Mouse (Mus musculus) embryonic facial prominence, embryonic 10.5 days (tissue): ENCODE results near the gene Bcl11b. TPM values are rescaled to one million over a fixed set of nuclear protein-coding genes. Genes with fewer than 3 reads are reported as not detected.

Source experiments
- DNase-seq: peaks from one replicate; pipeline ENCODE4 v3.0.0-alpha.2; 2017; ENCODE audit warnings: low spot score
- H3K27ac ChIP-seq: fragments of 300-500 bp; sonication (generic); replicated peaks from 2 replicates; pipeline ENCODE4 v1.5.1; 2016; ENCODE audit warnings: mild to moderate bottlenecking
- H3K27me3 ChIP-seq: fragments of 300-500 bp; sonication (generic); replicated peaks from 2 replicates; pipeline ENCODE4 v1.6.1; 2016; ENCODE audit warnings: low read depth, mild to moderate bottlenecking; ENCODE audit not compliant: poor library complexity, severe bottlenecking
- H3K36me3 ChIP-seq: fragments of 300-500 bp; sonication (generic); replicated peaks from 2 replicates; pipeline ENCODE4 v1.6.1; 2016; ENCODE audit warnings: mild to moderate bottlenecking, moderate library complexity
- H3K4me1 ChIP-seq: fragments of 300-500 bp; sonication (generic); 2 replicates; pipeline ENCODE4 v1.6.1; 2016
- H3K4me3 ChIP-seq: fragments of 300-500 bp; sonication (generic); 2 replicates; pipeline ENCODE4 v1.5.1; 2016; ENCODE audit warnings: mild to moderate bottlenecking, moderate library complexity
- H3K9me3 ChIP-seq: fragments of 300-500 bp; sonication (generic); 2 replicates; pipeline ENCODE4 v1.6.1; 2016; ENCODE audit warnings: mild to moderate bottlenecking
- WGBS: fragments of 180-500 bp; shearing (Covaris S2); methylation state at CpG from one replicate; pipeline ENCODE4 v1.1.7; 2016; 5-methylcytosine and 5-hydroxymethylcytosine counted together
- polyA plus RNA-seq: library from polyadenylated mRNA; unstranded; fragments of >200 nt; fragmentation: Nextera tagmentation; extraction: Ambion mirVana; gene quantifications from 2 replicates; pipeline ENCODE4 v1.2.1, GENCODE M21; 2016

Bcl11b gene
- polyA plus RNA-seq, 1 experiment from 2014 or later: 10.4 TPM

DNA sequence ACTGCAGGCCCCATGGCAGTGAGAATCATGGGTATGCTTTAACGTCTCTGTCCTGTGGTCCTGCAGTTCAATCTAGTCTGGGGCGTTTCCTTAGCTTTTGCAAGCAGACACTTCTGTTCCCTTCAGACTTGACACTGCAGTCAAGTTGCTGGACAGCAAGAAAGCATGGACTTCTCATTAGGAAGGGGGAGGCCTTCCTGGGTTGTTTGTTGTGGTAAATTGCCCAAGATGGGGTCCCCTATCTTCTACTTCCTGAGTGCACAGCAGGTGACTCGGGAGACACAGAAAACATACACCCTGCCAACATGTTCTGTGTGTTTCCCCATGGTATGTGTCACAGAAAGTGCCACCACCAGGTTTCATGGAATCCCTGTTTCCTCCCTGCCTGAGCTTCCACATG, 79.4 kb downstream of the Bcl11b start:
- Histone ChIP-seq H3K36me3 (peaks cover 26% of the 10 kb centered on the region), H3K9me3 (no peaks in the 10 kb centered on the region), H3K4me3 (no peak overlapping the region), H3K27ac (no peak overlapping the region), H3K27me3 (no peaks in the 10 kb centered on the region), H3K4me1 (peaks cover 73% of the 10 kb centered on the region)
- DNase-seq: no peak
- WGBS: 82% methylated on average over 3 of the region's 3 CpGs

DNA sequence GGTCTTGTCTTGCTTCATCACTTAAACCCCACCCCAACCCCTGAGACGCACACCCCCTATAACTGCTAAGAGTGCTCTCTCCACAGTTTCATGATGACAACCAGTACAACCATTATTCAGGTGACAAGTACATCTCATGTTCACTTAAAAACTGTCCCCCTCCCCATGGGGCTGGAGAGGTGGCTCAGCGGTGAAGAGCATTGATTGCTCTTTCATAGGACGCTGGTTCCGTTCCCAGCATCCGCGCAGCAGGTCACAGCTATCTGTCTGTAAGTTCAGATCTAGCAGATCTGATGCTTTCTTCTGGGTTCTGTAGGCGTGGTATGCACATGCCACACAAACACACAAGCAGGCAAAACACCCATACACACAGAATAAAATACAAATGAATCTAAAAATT, 81.2 kb downstream of the Bcl11b start:
- no peak for DNase-seq
- Histone ChIP-seq H3K27me3 (no peaks in the 10 kb centered on the region), H3K36me3 (peaks cover 39% of the 10 kb centered on the region), H3K4me3 (no peak overlapping the region), H3K27ac (no peak overlapping the region), H3K9me3 (peaks cover 2% of the 10 kb centered on the region), H3K4me1 (peaks cover 56% of the 10 kb centered on the region)
- 93% methylated on average over 7 of the region's 7 CpGs for WGBS

DNA sequence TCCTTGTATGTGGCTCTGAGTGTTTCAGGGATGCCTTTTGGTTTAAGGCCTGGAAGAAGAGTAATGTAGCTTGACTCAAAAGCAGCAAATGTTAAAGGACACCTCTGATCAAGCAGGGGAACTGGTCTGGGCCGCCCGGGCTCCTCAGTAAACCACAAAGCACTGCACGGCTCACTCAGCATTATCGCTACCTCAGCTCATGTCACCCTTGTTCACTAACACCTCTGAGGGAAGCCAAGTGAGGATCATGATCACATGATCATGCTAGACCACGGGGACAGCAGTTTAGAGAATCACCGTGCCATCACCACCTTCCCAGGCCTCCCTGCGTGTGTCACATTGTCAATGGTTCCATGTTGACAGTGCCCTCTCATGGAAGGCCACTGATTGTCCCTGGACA, 81.8 kb downstream of the Bcl11b start:
- H3K27ac ChIP-seq: 0 out of 2 replicates have a peak overlapping the region, but pooled peaks have one; percentile 24
- H3K9me3 ChIP-seq: peaks cover 8% of the 10 kb centered on the region
- H3K4me3 ChIP-seq: no peak overlapping the region
- WGBS: 87% methylated on average over 7 of the region's 7 CpGs
- DNase-seq: no peak
- peaks cover 56% of the 10 kb centered on the region for H3K4me1 ChIP-seq
- H3K27me3 ChIP-seq: no peaks in the 10 kb centered on the region
- H3K36me3 ChIP-seq: peaks cover 39% of the 10 kb centered on the region

DNA sequence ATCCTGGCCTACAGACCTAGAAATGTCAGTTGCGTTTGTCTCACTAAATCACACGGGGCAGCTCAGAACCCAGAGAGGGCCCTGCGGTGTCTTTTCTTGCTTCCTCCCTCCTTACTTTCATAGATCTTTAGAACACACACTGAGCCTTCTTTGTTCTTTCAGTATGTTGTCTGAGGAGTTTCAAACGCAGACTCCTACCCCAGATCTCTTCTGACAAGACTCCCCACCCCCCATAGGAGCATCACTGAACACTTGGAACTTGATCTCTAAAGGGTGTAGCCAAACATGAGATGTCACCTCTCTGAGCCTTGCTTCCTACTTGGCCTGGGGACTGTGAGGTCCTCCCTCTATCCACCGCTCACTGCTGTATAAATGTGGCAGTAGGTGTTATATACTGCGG, 82.2 kb downstream of the Bcl11b start:
- Histone ChIP-seq H3K36me3 (peaks cover 40% of the 10 kb centered on the region), H3K27me3 (no peaks in the 10 kb centered on the region), H3K4me3 (no peak overlapping the region), H3K9me3 (peaks cover 12% of the 10 kb centered on the region), H3K27ac (peak overlapping the region; percentile 24; the same call in 1 of the 2 replicates), H3K4me1 (peaks cover 53% of the 10 kb centered on the region)
- 70% methylated on average over 6 of the region's 6 CpGs for WGBS
- DNase-seq: no peak

DNA sequence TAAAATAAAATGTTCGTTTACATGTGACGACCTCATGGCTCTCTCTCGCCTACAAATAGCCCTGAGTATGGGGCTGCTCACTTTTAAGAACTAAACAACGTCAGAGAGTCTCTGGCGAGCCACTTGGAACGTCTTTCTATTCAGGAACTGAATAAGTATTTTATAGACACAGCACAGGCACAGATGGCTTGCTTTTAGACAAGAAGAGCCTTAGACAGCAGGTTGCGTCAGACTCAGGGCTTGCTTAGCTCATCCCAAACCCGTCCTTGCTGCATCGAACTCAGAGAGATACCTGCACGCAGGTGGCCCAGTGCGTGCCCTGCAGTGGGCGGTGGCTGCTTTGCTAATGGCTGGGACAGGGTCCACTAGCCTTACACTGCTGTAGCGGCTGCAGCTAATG, 82.7 kb downstream of the Bcl11b start:
- H3K36me3 ChIP-seq: peaks cover 44% of the 10 kb centered on the region
- no peak for DNase-seq
- no peak overlapping the region for H3K4me3 ChIP-seq
- peaks cover 50% of the 10 kb centered on the region for H3K4me1 ChIP-seq
- peak overlapping the region; percentile 24; the same call in 1 of the 2 replicates for H3K27ac ChIP-seq
- H3K9me3 ChIP-seq: peaks cover 16% of the 10 kb centered on the region
- no peaks in the 10 kb centered on the region for H3K27me3 ChIP-seq
- WGBS: 81% methylated on average over 13 of the region's 13 CpGs

DNA sequence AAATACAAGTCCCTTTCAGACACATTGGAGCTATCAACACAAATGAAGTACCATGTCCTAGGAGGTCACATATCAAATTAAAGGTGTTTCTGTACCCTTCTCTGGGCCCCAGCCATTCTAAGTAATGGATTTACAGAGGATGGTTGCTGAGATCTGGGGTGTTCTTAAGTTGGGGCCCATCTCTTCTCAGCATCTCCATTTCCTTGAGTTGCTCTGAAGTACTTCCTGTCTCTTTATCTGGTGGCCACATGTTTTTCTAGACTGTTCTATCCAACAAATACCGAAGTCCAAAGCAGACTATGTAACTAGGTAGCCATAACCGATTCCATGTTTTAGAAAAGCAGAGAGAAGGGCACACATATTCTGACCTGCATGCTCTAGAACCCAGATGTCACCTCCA, 83.3 kb downstream of the Bcl11b start:
- Histone ChIP-seq H3K4me3 (no peak overlapping the region), H3K4me1 (peaks cover 44% of the 10 kb centered on the region), H3K36me3 (peaks cover 47% of the 10 kb centered on the region), H3K27me3 (no peaks in the 10 kb centered on the region), H3K27ac (no peak overlapping the region), H3K9me3 (peaks cover 22% of the 10 kb centered on the region)
- WGBS: 91% methylated on average over 2 of the region's 2 CpGs
- DNase-seq: no peak

DNA sequence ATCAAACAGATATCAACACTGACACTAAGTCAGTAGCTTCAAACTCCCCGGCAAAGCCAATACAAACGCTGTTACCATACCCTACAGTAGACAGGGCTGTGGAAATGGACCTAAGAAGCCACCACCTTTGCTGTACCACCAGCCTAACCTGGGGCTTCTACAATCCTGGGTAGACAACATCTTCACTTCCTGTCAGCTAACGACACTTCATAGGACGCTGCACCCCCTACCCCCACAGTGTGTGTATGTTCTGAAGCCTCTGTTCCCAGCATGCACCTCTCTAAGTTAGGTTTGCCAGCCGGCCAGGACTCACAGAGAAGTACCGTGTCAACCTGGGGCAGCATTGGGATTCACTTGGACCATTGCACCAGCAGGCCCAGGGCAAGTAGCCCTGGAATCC, 84.6 kb downstream of the Bcl11b start:
- no peak overlapping the region for H3K27ac ChIP-seq
- DNase-seq: no peak
- H3K36me3 ChIP-seq: peaks cover 60% of the 10 kb centered on the region
- H3K27me3 ChIP-seq: no peaks in the 10 kb centered on the region
- WGBS: 95% methylated on average over 6 of the region's 6 CpGs
- H3K4me1 ChIP-seq: peaks cover 33% of the 10 kb centered on the region
- H3K9me3 ChIP-seq: peaks cover 22% of the 10 kb centered on the region
- no peak overlapping the region for H3K4me3 ChIP-seq

DNA sequence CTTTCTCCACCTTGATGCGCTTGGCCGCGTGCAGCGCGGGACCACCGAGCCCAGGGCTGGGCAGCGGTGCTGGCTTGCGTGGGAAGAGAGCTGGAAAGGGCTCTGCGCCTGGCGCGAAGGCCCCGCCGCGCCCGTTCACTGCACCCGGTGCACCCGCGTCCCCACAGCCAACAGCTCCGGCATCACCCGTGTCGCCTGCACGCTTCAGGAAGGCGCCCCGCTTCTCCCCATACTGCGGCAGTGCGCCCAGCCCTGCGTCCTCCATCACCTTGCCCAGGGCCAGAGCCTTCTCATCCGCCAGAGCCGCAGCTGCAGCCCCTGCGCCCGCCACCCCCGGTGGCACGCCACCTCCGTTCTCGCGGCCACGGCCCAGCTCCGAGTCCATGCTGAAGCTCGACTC, 87.4 kb downstream of the Bcl11b start:
- H3K36me3 ChIP-seq: peaks cover 61% of the 10 kb centered on the region
- 95% methylated on average over 39 of the region's 39 CpGs for WGBS
- no peak overlapping the region for H3K27ac ChIP-seq

DNA sequence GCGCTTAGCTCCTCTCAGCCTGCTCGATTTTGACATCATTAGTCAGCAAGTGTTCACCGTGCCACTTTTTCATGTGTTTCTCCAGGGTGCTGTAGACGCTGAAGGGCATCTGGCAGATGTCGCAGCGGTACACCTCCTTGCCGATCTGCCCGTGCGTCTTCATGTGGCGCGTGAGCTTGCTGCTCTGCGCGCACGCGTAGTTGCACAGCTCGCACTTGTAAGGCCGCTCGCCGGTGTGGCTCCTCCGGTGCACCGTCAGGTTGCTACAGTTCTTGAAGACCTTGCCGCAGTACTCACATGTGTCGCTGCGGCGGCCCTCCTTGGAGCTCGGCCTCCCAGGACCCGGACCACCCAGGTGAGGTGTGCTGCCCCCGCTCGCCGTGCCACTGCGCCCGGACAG, 88.0 kb downstream of the Bcl11b start:
- Histone ChIP-seq H3K9me3 (peaks cover 22% of the 10 kb centered on the region), H3K36me3 (peaks cover 62% of the 10 kb centered on the region), H3K4me1 (peaks cover 19% of the 10 kb centered on the region), H3K27ac (no peak overlapping the region), H3K27me3 (no peaks in the 10 kb centered on the region), H3K4me3 (no peak overlapping the region)
- no peak for DNase-seq
- 96% methylated on average over 32 of the region's 32 CpGs for WGBS

More for the DNA sequence above, 87.4 kb downstream of the Bcl11b start:
- DNase-seq: no peak
- H3K9me3 ChIP-seq: peaks cover 22% of the 10 kb centered on the region
- no peak overlapping the region for H3K4me3 ChIP-seq
- H3K27me3 ChIP-seq: no peaks in the 10 kb centered on the region
- H3K4me1 ChIP-seq: peaks cover 21% of the 10 kb centered on the region

DNA sequence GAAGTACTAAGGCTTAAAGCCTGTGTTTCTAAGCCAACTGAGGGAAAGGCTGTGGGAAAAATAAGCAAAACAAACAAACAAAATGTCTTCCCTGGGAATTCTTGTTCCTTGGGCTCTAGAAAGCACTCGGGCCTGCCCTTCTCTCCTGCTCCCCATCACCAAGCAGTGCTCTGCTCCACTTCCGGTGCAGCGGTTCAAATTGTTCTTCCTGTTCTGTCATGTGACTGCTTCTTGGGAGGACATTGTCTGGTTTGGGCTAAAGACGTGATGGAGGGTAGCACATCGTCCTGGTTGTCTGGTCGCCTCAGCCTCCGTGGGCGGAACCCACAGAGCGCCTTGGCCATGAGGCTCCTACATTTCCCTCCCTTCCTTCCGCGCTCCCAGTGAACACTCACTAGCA, 94.6 kb downstream of the Bcl11b start:
- 86% methylated on average over 11 of the region's 11 CpGs for WGBS
- no peak overlapping the region for H3K27ac ChIP-seq

DNA sequence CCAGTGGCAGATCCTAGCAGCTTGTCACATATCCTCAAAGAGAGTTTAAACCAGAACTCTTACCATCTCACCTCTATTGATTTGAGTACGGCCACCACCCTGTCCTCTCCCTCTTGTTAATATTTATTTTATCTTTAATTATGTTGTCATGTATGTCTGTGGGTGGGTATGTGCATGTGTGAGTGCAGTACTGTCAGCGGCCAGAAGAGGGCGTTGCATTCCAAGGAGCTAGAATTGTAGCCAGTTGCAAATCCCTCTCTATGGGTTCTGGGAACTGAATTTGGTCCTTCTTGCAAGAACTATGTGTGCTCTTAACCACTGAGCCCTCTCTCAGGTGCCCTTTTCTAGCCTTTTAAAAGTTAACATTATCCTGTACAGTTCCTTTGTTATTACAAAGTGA, 98.1 kb downstream of the Bcl11b start:
- Histone ChIP-seq H3K27me3 (no peaks in the 10 kb centered on the region), H3K9me3 (peaks cover 7% of the 10 kb centered on the region; the same call in 1 of the 2 replicates), H3K4me1 (peaks cover 17% of the 10 kb centered on the region), H3K4me3 (no peak overlapping the region), H3K36me3 (no peaks in the 10 kb centered on the region), H3K27ac (no peak overlapping the region)
- DNase-seq: no peak
- 94% methylated on average over 3 of the region's 3 CpGs for WGBS

More for the DNA sequence above, 94.6 kb downstream of the Bcl11b start:
- DNase-seq: no peak
- H3K27me3 ChIP-seq: no peaks in the 10 kb centered on the region
- peaks cover 24% of the 10 kb centered on the region for H3K4me1 ChIP-seq
- peaks cover 7% of the 10 kb centered on the region; the same call in 1 of the 2 replicates for H3K9me3 ChIP-seq
- H3K4me3 ChIP-seq: no peak overlapping the region
- H3K36me3 ChIP-seq: peaks cover 4% of the 10 kb centered on the region

DNA sequence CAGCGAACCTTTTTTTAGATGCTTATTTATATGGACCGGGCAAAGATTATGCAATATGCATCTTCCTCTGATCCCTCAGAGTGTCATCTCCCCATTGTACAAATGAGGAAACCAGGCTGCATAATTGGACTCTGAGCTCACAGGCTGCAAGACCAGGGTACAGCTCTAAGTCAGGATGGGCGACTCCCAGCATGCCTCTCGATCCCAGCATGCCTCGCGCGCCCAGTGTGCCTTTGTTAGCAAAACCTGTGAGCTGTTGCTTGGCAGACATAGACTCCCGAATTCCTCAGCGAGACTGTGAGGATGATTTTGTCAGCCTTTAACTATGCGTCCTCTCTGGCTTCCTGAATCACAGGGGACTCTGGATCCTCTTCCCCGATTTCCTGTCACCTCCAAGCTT, 98.9 kb downstream of the Bcl11b start:
- peak overlapping the region; percentile 6; the same call in 1 of the 2 replicates for H3K27ac ChIP-seq
- WGBS: 82% methylated on average over 11 of the region's 11 CpGs

DNA sequence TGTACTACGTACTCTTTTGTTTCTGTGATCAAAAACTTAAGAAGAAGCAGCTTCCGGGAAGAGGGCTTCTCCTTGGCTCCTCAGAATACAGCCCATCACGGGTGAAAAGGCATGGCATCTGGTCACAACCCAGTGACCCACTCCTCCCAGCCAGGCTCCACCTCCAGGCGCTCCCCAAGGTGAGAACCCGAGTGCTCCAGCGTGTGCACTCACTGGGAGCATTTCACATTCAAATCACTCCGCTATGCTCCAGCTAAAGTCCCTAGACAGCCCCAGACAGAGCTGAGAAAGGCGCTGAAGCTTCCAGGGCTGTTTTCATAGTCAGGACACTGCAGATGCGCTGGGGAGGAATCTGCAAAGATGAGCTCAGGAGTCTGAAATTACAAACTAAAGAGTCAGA, 99.5 kb downstream of the Bcl11b start:
- Histone ChIP-seq H3K27me3 (no peaks in the 10 kb centered on the region), H3K4me3 (no peak overlapping the region), H3K9me3 (peaks cover 7% of the 10 kb centered on the region; the same call in 1 of the 2 replicates), H3K27ac (no peak overlapping the region; the same call in 1 of the 2 replicates), H3K36me3 (no peaks in the 10 kb centered on the region), H3K4me1 (peaks cover 15% of the 10 kb centered on the region)
- no peak for DNase-seq
- WGBS: 37% methylated on average over 9 of the region's 9 CpGs

More for the DNA sequence above, 98.9 kb downstream of the Bcl11b start:
- Histone ChIP-seq H3K36me3 (no peaks in the 10 kb centered on the region), H3K4me1 (peaks cover 17% of the 10 kb centered on the region), H3K27me3 (no peaks in the 10 kb centered on the region), H3K4me3 (no peak overlapping the region), H3K9me3 (peaks cover 7% of the 10 kb centered on the region; the same call in 1 of the 2 replicates)
- no peak for DNase-seq
